Mouse (Mus musculus) 416B (cell line): ENCODE measurements around the gene Efna5.

ENCODE experiments used
- DNase-seq: peaks from one replicate; pipeline ENCODE4 v3.0.0; 2011; ENCODE audit warnings: low read depth

The Efna5 gene

DNA sequence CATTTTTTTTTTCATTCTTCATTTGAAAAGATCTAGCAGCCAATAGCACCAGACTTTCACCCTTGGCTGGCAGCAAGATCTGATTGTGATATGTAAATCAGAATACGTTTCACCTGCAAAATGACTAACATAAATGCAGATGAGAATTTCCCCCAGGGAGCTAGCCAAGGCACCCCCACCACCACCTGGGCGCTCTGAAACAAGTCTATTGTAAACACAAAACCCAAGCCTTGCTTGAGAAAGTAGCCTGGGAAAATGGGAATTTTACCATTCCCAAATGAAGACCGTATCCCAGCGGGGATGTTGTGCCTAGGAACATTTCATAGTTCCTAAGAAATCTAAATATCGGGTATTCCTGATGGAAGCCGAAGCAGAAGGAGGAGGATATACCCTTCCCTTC lies 92.3 kb downstream of the Efna5 start:
- DNase-seq: no peak

DNA sequence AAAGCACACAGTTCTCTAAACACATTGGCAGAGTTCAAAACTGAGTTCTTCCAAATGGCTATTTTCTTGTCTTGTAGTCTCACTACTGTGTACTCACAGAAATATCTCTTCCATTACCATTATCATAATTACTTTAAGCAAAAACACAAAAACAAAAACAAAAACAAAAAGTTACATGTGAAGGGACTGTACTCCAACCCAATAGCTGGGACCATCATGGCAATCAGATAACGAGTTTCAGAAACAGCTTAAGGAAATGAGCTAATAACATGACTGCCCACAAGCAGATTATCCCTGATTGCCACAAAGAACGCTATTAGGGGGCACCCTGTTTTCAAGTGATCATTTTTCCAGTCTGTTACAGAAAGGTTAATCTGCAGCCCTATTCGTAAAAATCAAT lies 93.3 kb downstream of the Efna5 start:
- DNase-seq: peak; percentile 2

DNA sequence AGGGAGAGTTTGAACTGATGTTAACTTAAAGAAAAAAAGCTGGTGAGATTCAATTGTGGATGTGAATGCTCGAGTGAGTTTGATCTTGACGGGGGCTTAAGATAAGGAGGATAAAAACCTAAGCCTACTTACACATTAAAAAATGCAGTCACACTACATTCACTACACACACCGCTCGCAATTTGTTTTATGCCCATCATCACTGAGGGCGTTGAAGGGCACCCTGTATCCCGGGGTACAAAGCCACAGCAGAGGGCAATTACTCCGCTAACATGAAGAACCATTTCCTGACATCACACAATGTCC lies 94.6 kb downstream of the Efna5 start:
- no peak for DNase-seq

DNA sequence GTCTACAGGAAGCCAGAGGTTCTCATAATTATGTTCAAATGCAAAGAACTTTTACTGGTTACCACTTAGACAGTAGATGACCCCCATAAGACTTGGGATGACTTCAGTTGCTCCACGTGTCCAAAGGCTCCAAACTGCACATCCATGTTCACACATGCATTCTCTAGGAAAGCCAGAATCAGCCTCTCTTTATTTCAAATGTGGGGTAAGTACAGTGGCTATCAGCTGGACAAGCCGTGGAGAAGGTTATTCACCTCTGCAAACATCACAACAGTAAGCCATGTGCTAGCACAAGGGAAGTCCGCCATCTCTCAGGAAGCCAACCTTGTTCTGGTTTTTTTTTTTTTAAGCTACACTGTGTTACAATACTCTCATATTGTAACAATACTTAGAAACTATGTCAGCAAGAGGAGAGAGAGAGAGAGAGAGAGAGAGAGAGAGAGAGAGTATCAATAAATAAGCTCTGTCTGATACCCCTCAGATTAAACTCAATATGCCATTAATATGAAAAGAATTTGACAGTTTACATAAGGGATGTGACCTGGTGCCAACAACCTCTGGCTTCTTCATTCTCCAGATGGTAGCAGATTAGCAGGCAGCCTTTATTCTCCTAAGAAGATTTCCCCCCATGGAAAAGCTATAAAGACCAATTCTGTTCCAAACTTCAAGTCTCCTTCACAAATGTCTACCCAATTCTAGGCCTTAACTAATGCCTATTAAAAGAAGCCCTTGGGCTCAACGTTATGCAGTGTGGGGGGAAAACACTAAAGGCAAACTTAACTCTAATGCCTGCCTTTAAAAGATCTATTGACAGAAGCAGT lies 95.1 kb downstream of the Efna5 start:
- no peak for DNase-seq

DNA sequence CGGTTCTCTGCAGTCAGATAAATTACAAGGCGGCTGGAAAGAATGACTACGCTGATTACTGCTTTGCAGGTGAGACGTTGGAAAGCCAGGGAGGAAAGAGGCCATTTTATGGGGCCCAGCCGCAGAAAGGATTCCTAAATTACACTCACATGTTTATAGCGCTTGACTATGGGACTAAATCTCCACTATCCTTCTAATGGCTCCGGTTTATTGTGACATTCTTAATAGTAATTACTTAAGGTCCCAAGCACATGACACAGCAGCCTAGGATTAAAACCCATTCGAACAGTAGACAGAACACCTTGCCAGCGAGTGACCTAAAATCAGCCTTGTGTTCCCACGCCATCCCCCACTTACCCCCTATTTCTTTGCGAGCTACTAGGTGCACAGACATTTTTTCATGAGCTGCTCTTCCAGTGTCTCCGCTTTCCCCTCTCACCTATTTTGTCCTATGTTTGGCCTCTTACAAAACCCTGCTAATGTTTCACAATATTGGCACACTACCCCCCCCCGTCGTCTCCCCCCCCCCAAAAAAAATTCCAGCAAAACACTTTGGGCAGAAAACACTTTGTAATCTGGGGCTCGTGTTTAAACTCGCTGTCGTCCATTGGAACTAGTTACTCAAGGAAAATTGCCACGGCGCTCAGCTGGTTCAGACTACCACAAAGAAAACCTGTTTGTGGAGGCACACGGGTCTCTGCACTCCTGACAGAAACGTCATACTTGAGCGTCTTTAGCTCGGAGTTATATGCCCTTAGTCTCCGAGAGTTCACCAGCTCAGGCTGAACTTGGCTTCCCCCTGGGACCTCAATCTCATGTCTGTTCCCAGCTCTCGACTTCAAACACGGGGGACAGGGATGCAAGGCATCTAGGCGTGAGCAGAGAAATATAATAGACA lies 96.6 kb downstream of the Efna5 start:
- no peak for DNase-seq

DNA sequence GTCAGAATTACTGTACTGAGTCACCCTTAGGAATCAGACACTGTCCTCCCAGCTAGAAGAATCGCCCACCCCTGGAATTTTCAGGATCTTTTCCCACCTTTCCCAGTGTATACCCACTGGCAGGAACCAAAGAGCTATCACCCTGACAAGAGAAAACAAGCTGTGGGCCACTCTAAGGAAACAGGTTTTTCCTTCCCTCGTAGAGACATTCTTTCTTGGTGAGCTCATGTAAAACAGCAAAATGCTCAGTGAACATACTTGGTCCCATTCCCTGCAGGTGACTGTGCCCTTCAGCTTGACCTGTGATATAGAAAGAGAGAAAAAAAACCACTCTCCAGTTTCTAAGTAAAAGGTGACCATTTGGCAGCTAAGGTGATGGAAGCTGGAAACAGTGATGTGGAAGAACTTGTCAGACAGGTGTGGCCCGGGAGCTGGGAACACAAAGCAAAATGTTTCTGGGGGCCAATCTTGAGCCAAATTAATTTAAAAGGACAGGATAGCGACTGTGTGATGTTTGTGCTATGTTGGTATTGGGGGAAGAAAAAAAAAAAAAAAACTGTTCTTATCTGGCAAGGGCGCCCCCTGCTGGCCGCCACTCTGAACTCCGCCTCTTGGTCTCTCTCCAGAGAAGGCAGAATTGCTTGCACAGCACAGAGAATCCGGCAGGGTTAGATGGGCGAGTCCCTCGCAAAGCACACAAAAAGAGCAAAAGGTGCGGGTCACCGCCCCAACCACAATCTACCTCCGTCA lies 97.4 kb downstream of the Efna5 start:
- DNase-seq: peak; percentile 31

DNA sequence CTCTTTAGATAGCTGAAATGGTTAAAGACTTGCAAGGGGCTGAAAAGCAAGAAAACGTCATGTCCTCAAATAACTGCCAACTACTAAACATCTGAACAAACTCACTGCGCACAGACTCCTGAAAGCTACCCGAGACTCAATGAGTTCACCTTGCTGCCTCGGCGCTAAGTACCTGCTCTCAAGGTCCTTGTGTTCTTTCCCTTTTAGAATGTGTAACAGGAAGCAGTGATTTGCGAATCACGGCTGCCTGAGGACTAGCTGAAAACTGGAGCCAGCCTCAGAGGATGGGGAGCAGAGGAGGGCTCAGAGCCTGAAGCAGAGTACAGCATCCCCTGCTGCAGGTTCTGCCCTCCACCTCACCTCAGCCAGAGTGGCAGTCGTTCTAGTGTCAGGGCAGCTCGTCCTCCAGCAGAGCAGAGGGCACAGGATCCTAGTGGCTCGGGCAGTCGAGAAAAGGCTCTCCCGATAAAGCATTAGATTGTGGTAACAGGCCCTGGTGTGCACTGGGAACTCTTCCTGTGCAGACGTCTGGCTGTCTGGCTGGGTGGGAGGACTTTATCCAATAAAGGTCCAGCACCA lies 98.2 kb downstream of the Efna5 start:
- DNase-seq: no peak

DNA sequence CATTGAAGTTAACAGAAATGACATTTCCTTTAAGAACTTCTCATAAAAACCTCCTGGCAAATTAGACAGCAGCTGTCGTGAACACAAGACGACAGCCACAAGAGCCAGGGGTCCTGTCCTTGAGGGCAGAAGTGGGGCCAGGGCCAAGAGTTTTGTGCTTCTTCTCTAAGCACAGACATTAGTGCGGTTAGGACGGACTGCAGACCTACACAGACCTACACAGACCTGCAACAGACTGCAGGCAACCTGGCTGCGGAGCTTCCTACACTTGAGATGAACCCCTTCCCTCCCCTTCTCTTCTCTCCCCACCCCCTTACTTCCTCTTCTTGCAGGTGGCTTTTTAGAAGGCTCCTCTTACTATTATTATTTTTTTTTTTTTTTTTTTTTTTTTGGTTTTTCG lies 100.0 kb downstream of the Efna5 start:
- DNase-seq: no peak

DNA sequence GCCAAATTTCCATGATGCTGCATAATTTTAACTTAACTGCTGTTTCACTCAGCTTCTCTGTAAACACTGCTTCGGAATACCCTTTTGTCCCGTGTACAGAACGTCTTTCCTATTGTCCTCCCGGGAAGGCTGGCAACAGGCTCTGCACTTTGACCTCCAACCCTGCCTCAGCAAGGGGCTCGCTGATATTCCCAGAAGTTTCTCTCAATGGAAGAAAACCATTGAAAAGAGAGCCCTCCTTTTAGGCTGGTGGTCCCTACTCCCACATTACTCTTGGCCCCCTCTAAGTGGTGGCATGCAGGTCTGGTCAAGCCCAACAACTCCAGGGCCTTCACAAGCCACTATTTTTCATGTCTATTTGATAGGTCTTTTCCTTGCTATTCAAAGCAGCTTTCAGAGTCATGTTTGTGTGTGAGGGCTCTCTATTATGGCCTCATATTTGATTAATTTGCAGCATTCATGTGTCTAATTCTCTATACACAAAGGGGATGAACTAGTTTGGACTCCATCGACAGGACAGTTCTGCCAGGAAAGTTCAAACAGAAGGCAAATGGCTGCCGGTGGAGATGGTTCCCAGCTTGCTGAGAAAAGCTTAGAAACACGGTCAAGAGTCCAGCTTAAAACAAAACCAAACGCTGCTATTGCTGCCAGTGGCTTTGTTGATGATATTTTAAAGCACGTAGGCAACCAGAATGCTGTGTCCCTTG lies 103.1 kb downstream of the Efna5 start:
- no peak for DNase-seq

DNA sequence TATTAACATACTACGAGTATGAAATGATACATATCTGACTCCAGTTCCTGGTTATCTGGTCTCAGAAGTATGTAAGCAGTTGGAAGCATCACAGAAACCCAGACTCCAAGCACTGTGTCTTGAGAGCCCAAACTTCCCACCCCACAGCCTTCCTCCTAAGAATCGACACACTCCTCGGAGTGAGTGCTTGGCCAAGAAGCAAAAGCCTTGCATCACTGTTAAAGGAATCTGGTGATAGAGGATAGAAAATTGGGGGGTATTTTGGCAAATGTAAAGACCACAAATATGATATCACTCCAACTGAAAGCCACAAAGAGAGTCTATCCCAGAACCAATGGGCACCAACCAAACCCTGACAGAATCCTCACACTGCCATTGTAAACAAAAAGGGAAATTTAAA lies 104.4 kb downstream of the Efna5 start:
- no peak for DNase-seq

DNA sequence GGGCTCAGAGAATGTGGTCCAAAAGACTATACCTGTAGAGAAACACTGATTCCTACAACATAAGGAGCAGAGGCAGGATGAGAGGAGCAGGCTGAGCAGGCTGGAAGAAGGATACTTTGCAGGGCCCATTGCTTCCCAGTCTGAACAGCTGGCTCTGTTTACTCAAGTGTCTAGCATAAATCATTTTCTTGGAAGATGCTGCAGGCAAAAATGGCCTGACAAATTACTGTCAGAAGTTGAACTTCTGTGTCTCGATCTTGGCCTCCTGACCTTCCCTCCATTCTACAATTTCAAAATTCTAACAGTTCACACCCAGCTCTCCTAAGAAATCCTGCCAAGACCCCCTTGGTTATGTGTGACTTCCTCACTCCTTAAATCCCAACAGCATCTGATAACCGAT lies 105.1 kb downstream of the Efna5 start:
- DNase-seq: no peak

DNA sequence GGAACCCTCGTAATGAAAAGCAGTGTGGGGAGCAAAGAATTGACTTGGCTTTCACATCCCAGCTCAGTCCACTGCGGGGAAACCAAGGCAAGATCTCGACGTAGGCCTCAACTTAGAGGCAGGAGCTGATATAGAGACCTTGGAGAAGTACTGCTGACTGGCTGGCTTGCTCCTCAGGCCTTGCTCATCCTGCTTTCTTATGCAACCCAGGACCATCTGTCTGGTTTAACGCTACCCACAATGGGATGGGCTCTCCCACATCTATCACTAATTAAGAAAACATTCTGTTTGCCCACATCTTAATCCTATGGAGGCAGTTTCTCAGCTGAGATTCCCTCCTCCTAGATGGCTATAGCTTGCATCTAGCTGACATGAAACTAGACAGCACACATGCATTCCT lies 105.7 kb downstream of the Efna5 start:
- DNase-seq: no peak

DNA sequence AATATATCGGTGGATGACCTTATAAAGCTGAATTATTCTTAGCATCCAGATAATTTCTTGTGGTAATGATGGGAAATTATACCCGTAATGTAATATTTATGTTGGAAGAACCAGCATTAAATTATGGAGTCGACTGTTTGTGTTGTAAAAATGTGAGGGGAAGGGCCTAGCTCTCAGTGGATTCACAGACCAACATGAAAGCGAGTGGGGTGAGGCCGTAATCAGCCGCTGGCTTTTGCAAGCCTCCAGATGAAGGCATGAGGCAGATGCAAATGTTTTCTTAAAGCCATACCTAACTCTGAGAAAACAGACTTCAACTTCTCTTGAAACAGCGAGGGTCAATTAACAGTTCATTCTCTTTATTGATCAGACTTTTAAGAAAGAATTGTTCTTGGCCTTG lies 106.4 kb downstream of the Efna5 start:
- DNase-seq: no peak

DNA sequence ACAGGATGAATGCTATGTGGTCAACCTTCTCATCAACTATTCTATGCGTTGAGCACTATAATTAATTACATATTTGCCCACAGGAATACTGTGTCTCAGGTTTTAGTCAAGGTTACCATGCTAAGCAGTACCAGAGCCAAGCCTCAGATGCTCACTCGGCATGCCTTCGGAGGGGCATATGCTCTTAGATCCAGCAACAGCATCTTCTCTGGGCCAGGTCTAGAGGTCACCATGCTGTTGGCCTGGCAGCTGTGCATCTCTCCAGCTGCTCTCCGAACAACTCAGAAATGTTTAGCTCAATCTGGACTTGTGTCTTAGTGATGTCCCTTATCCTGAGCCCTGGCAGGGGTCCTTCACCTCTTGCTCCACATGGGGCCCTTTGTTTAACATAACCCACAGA lies 114.4 kb downstream of the Efna5 start:
- no peak for DNase-seq

DNA sequence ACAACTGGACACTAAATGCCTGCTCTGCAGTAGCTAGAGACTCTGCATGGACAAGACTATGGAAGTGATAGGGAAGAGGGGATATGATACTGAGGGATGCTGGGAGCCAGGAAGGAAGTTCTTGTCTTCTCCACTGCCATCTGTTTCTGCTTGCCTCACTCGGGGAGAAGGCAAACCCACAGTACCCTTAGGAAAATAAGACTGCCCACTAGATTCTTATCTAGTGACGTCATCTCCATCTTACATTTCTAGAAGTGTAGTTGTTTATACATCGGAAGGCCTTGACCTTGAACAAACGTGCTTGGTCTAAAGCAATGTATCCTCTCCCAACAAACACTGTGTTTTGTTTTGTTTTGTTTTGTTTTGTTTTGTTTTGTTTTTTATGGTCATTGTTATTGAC lies 116.0 kb downstream of the Efna5 start:
- peak; percentile 32 for DNase-seq

DNA sequence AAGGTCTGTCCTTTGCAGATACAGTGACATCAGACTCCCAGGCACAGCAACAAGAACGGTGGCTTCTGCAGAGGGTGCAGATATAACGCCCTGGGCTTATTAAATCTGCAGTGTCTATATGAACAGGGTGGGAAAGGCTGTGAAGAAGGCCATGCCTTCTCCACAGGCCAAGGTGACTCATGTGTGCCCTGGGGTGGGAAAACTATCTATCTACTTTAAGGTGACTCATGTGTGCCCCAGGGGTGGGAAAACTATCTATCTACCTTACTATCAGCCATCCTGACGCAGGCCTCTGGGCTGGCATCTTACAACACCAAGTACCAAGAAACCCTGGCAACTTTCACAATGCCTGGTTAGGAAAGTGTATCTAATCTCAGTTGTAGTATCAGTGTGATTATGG lies 124.2 kb downstream of the Efna5 start:
- DNase-seq: no peak

DNA sequence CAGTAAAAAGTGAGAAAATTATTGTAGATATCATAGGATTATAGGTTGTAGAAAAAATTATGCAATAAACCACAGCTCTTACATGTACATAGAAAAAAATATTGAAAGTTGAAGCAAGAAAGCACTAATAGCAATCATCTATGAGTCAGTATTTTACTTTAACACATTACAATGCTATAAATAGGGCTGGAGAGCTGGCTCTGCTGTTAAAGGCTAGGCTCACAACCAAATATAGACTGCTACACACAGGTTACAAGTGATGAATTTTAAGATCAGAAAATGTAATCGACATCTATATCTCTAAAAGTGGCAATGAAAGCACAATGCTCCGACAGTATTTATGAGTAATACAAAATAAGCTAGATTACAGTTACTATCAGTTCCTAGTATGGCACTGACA lies 125.5 kb downstream of the Efna5 start:
- no peak for DNase-seq

DNA sequence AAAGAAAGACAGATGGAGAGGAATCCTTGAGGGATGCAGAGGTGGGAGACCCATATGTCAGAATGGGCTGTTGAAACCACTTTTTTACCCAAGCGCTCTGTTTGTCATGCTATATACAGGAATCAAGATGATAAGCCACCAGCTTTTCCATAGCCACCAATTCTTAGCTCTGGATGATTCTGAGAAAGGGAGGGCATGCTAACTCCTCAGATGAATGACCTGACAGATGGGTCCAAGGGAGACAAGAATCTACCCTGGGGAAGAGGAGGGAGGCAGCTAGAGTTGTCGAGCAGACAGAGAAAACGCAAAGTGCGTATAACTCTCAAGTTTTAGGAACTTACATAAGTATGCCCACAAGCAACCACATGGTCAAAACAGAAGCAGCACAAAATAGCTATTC lies 126.5 kb downstream of the Efna5 start:
- DNase-seq: no peak

DNA sequence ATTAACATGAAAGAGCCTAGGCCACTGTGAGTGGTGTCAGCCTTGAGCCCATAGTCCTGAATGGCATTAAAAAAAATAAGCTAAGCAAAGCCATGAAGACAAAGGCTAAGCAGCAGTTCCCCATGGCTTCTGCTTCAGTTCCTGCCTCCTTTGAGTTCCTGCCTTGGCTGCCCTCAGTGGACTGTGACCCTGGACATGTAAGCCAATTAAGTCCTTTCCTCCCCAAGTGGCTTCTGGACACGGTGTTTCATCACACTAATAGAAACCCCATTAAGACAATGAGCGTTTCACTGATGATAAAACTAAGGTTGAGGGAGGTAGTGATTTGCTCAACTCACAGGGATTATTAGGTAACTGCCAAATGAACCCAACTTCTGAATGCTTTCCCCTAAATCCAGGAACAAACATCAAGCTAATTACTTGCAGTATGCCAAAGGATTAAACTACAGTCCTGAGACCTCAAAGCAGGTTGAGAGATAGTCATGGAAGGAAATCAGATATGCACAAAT lies 128.7 kb downstream of the Efna5 start:
- no peak for DNase-seq

DNA sequence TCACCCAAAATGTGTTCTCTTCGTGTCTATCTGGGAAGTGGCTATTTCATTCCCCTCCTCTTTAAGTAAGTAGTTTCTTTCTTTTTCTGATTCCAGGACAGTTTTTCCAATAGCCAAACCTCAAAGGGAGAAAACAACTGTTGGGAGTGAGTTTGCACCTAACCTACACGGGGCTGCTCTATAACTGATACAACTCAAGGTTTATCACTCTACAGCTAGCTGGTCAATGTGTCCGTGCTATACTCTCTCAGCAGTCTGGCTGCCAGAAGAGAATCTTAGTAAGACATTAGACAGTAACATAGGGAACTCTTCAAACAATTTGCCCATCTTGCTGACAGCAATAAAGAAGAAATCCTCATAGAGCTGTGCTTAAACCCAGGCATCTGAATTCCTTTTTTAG lies 130.5 kb downstream of the Efna5 start:
- DNase-seq: no peak

DNA sequence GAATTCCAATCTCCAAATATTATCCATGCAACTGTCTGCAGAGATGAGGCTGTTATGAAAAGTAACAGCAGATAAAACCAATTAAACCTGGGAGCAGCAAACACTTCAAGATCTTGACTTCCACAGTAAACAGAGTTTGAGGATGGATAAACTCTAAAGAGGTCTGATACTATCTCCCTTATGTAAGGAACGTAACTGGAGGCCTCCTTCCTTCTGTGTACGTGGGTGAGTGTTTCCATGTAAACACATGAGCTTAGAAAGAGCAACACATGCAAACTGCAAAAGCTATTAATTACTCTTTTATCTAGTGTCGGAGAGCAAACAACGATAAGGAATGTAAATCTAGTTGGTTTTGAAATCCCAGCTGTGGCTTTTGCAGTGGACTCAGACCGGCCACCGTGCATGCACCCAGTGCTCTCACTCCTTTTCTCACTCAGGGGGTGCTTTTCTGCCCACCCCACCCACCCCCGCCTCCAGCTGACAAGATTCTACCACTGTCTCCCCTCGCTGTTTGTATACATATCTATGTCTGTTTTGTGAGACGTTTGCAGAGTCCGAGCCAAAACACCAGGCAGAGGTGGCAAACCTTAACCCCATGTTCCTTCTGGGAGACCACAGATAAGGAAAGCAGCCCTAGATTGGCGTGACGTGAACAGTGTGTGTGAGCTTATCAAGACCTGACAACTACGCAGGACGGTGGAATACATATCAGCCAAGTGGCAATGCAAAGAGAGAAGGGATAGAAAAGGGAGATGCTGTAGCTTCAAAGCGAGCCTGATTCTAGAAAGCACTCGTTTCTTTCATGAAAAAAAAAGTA lies 132.1 kb downstream of the Efna5 start:
- DNase-seq: no peak
